Mouse (Mus musculus): ENCODE results near the gene Slc26a6.
A peak's percentile ranks its signal among the peaks of the same experiment; 100 is the strongest.

The Slc26a6 gene

DNA sequence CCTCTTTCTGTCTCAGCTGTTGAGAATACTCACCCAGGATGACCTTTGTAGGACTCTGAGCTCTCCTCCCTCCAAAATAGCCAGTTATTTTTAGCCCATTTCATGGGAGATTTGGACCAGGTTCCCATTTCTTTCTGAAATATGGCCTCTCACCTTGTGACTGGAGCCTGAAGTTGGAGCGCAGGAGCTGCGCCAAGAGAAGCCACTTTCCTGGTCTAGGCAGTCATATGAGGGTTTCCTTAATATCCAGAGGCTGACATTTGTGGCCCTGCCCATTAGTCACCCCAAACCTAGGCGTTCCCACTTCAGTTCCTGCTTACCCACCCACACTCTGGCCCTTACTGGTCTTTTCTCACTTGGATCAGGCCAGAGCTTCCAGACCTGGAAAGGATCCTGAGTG lies at the start of gene Slc26a6:
Slc26a6 (plus strand) TSS at position 308 of the 400 bp plus-strand sequence.
- DNase-seq: no peak

GRCm38 (mm10) chr9:108805768-108806167 lies 47.3 kb upstream of the Slc26a6 start:
- no peak for DNase-seq

DNA sequence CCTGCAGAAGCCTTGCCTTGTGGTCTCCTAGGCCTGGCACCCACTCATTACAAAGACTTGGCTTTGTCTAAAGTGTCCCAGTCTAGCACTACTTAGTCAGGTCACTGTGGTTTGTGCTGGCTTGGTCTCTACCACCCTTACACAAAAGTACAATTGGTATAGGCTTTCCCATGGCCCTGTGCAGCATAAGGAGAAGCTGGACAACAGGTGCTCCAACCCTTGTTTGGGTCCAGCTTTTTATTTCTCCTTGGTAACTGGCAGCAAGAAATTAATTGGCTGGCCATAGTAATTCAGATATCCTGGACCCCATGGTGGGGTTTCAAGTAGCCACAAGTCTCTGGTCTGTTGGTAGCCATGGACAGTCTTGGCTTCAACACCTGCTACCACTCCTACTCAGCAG lies 46.7 kb upstream of the Slc26a6 start:
- no peak for DNase-seq

GRCm38 (mm10) chr9:108806831-108807230 lies 46.3 kb upstream of the Slc26a6 start:
- DNase-seq: no peak

- no peak for DNase-seq
These were observed 45.4 kb upstream of the Slc26a6 start for GRCm38 (mm10) chr9:108807674-108808073.

GRCm38 (mm10) chr9:108808163-108808665 lies 44.9 kb upstream of the Slc26a6 start, which contains the start of gene Nckipsd:
TSS of gene Nckipsd (plus strand) at chr9:108808368.
- peak; percentile 93 to 98 for DNase-seq

GRCm38 (mm10) chr9:108809188-108809587 lies 43.9 kb upstream of the Slc26a6 start:
- DNase-seq: peak; percentile 57 to 67

DNA sequence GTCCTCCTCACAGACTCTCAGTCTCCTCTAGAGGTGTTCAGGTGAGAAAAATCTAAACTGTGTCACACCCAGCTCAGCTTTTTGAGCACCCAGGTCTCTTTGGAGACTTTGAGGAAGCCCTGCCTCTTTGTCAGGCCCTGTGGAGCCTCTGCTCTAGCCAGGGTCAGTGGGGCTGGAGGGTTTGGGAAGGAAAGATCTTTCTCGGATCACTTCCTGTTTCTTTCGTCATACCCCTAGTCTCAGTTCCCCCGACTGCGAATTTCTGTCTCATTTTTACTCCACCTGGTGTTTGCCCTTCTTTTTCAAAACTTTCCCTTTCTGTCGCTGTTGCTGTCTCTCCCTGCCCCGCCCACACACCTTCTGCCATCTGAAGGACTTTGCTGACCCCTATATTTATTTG lies 43.4 kb upstream of the Slc26a6 start:
- no peak for DNase-seq

- DNase-seq: peak in 1 of 2 experiments; percentile 46
These were observed 42.6 kb upstream of the Slc26a6 start for GRCm38 (mm10) chr9:108810516-108810915.

DNA sequence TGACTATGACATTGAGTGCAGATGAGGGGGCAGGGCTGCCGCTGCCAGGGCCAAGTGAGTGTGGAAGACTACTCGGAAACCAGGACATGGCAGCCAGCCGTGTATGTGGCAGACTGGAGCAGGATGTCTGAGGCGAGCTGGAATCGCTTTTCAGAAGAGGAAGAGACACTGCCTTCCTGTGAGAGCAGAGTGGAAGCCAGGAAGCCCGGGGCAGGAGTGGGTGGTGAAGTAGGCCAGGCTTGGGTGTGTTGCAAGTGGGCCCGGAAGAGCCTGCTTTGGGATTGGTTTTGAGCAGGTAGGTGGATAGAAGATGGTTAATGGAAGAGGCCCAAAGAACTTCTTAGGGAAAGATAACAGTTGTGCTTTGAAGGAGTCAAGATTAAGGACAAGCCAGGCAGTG lies 37.5 kb upstream of the Slc26a6 start:
- no peak for DNase-seq

DNA sequence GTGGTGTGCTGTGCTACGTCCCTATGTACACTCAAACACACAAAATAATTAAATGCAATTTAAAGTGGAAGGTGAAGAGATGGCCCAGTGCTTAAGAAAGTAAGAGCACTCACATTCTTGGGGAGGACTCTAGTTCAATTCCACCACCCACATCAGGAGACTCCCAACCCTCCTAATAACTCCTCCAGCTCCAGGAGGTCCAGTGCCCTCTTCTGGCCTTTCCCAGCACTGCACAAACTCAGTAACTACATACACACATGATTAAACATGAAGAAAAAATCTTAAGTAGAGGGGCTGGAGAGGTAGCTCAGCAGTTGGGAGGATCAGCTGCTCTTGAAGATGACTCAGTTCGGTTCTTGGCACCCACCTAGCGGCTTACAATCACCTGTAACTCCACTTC lies 33.6 kb upstream of the Slc26a6 start:
- peak; percentile 63 to 89 for DNase-seq

DNA sequence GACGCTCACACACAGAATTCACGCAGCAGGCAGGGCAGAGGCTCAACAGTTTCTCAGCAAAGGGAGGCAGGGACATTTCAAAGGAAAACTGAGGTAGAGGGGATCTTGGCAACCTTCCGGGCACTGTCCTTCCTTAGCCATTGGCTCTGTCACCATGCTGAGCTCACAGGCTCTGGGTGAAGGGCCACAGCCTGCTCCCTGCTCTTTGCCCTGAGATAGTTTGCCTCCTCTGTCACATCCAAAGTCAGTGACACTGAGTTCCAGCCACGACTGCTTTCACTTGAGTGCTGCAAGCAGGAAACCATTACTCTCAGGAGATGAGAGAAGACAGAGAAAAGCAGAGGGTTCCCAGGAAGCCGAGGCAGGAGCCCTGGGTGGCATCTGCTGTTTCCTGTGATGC lies 33.0 kb upstream of the Slc26a6 start:
- DNase-seq: no peak

DNA sequence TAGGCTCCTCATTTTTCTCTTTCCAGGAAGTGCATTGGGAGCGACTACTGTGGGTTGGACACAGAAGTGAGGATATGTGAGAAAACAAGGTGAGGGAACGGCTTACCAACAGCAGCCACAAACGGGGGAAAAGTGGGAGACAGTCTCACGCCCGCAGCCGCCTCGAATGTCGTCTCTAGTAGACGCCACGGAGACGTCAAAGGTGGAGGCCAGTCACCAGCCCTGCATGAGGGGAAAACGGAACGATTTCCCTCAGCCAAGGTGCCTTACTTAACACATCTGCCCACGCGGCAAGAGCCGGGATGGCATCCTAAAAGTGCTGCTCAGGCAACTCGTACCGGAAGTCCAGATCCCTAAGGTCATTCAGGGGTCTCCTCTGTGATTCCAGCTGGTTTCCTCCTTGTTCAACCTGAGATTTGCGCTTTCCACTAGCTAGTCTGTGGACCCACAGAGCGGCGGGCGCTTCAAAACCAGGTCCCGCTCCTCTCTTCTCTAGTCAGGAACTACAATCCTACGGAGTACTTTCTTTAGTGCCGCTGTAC lies 28.9 kb upstream of the Slc26a6 start:
- no peak for DNase-seq

DNA sequence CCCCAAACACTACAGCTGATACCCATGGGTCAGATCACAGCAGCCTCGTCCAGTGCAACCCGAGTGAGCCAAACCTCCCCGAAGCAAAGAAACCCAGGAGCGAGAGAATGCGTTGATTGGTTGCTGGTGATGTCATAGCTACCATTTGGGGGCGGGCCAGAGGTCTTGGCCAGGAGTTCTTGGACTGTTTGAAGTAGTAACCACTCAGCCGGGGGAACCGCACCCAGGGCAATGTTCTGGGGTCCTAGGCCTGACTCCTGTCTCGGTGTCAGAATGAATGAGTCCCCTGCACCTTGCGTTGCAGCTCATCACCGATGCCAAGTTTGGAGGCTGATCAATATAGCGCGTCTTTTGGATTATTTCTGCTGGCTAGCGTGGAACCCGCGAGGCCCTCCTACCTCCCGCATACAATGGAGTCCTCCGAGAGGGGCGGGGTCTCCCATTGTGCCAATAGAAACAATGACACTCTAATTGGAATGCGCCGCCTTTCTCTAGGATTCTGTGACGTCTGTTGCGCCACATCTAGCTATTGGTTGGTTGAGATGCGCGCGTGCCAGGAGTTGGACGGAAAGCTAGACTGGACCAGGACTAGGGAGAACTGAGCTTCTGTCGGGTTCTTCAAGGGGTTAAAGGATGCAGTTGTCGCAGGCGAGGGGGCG lies 28.2 kb upstream of the Slc26a6 start:
- no peak for DNase-seq

DNA sequence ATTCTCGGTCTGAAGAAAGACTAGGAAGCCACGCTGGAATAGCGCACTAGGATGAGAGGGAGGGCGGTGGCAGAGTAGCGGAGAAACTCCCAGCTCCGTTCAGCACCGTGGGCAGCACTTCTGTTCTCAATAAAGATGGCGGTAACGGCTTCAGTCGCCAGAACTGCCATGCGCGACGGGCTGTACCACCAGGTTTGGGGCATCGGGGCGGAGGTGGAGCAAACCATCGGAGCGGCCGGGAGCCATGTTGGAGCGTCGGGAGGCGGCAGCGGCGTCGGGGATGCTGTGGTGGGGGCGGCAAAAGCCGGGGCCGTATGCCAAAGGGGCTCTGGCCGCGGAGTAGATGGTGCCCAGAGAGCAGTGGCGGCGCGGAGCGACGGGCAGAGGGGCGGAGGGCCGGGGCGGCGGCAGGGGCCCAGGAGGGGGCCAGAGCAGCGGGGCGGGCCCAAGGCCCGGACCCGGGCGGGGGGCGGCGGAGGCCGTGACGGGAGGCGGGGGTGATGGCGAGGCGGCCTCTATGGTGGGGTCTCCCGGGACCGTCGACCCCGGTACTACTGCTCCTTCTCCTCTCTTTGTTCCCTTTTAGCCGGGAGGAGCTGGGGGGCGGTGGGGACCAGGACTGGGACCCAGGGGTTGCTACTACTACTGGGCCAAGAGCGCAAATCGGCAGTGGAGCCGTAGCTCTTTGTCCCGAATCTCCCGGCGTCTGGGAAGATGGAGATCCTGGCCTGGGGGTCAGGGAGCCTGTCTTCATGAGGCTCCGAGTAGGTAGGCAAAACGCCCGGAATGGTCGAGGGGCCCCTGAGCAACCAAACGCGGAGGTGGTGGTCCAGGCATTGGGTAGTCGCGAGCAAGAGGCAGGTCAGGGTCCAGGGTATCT lies 27.0 kb upstream of the Slc26a6 start, which contains the start of gene Celsr3:
Celsr3 (plus strand) TSS at position 501 of the 880 bp plus-strand sequence.
- peak in 1 of 2 experiments; percentile 38 for DNase-seq

- peak; percentile 68 to 84 for DNase-seq
These were observed 26.3 kb upstream of the Slc26a6 start for GRCm38 (mm10) chr9:108826700-108827340.

DNA sequence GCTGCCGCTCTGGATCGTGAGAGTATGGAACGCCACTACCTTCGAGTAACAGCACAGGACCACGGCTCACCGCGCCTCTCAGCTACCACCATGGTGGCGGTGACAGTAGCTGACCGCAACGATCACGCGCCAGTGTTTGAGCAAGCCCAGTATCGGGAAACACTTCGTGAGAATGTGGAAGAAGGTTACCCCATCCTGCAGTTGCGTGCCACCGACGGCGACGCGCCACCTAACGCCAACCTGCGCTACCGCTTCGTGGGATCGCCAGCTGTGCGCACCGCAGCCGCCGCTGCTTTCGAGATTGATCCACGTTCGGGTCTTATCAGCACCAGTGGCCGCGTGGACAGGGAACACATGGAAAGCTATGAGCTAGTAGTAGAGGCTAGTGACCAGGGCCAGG lies 25.6 kb upstream of the Slc26a6 start:
- no peak for DNase-seq

- no peak for DNase-seq
These were observed 25.2 kb upstream of the Slc26a6 start for GRCm38 (mm10) chr9:108827906-108828305.

DNA sequence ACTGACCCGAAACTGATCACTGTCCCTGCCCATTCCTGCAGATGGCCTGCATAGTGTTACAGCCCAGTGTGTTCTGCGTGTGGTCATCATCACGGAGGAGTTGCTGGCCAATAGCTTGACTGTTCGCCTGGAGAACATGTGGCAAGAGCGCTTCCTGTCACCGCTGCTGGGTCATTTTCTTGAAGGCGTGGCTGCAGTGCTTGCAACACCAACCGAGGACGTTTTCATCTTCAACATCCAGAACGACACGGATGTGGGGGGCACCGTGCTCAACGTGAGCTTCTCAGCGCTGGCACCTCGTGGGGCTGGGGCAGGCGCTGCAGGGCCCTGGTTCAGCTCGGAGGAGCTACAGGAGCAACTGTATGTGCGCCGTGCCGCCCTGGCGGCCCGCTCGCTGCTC lies 21.4 kb upstream of the Slc26a6 start:
- no peak for DNase-seq

- DNase-seq: peak; percentile 94 to 97
These were observed 20.5 kb upstream of the Slc26a6 start for GRCm38 (mm10) chr9:108832390-108833108.

GRCm38 (mm10) chr9:108842989-108843388 lies 10.1 kb upstream of the Slc26a6 start:
- DNase-seq: peak; percentile 90 to 91

DNA sequence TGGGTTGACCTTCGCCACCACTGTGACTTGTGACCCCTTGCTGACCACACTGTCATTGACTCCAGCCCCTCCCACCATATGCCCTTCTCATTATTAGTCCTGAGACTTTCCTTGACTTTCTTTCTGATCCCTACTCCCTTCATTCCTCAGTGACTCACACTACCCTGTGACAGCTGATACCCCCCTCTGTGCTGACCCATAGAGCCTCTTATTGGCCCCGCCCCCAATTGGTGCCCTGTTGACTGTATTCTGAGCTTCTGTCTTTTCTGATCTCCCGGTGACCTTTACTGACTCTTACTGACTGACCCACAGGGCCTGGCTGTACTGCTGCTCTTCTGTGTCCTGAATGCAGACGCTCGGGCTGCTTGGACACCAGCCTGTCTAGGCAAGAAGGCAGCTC lies 7.7 kb upstream of the Slc26a6 start:
- no peak for DNase-seq
